Mouse (Mus musculus): ENCODE data around the gene Ctu1.
A peak's percentile ranks its signal among the peaks of the same experiment; 100 is the strongest.
"Not testable (repeated sequence)": the region's sequence is repeated elsewhere in the genome, so short reads cannot be mapped to it uniquely, and the experiment has no call there.

Gene Ctu1

GRCm38 (mm10) chr7:43671809-43672580 is at the start of gene Ctu1:
TSS of gene Ctu1 (plus strand) at chr7:43672016.
- peak; percentile 74 to 78 for DNase-seq (ENCODE audit: low read depth in 1 of 2, low spot score in 2 of 2)

GRCm38 (mm10) chr7:43622927-43623326 is 48.9 kb upstream of the Ctu1 start:
- DNase-seq (ENCODE audit: low read depth in 1 of 2, low spot score in 2 of 2): no peak

- no peak for DNase-seq (ENCODE audit: low read depth in 1 of 2, low spot score in 2 of 2)
Observed at GRCm38 (mm10) chr7:43623819-43624218, 48.0 kb upstream of the Ctu1 start.

- DNase-seq (ENCODE audit: low read depth in 1 of 2, low spot score in 2 of 2): no peak
Observed at GRCm38 (mm10) chr7:43625065-43625464, 46.8 kb upstream of the Ctu1 start.

- no peak for DNase-seq (ENCODE audit: low read depth in 1 of 2, low spot score in 2 of 2)
Observed at GRCm38 (mm10) chr7:43625794-43626422, 45.9 kb upstream of the Ctu1 start.

- no peak for DNase-seq (ENCODE audit: low read depth in 1 of 2, low spot score in 2 of 2)
Observed at GRCm38 (mm10) chr7:43633940-43634339, 37.9 kb upstream of the Ctu1 start.

- no peak for DNase-seq (ENCODE audit: low read depth in 1 of 2, low spot score in 2 of 2)
Observed at GRCm38 (mm10) chr7:43634500-43634899, 37.3 kb upstream of the Ctu1 start, which contains the start of gene Ceacam18. TSS of gene Ceacam18 (plus strand) at chr7:43634707.

- peak in 1 of 2 experiments; percentile 6 for DNase-seq (ENCODE audit: low read depth in 1 of 2, low spot score in 2 of 2)
Observed at GRCm38 (mm10) chr7:43636194-43636593, 35.6 kb upstream of the Ctu1 start.

GRCm38 (mm10) chr7:43637118-43637517 is 34.7 kb upstream of the Ctu1 start:
- DNase-seq (ENCODE audit: low read depth in 1 of 2, low spot score in 2 of 2): peak in 1 of 2 experiments; percentile 18

- DNase-seq (ENCODE audit: low read depth in 1 of 2, low spot score in 2 of 2): peak in 1 of 2 experiments; percentile 28
Observed at GRCm38 (mm10) chr7:43642587-43642986, 29.2 kb upstream of the Ctu1 start.

- no peak for DNase-seq (ENCODE audit: low read depth in 1 of 2, low spot score in 2 of 2)
Observed at GRCm38 (mm10) chr7:43643046-43643652, 28.7 kb upstream of the Ctu1 start.

GRCm38 (mm10) chr7:43652683-43653082 is 19.1 kb upstream of the Ctu1 start:
- DNase-seq (ENCODE audit: low read depth in 1 of 2, low spot score in 2 of 2): no peak

- DNase-seq (ENCODE audit: low read depth in 1 of 2, low spot score in 2 of 2): no peak
Observed at GRCm38 (mm10) chr7:43654519-43654918, 17.3 kb upstream of the Ctu1 start.

GRCm38 (mm10) chr7:43656232-43656631 is 15.6 kb upstream of the Ctu1 start:
- no peak for DNase-seq (ENCODE audit: low read depth in 1 of 2, low spot score in 2 of 2)

GRCm38 (mm10) chr7:43660002-43660401 is 11.8 kb upstream of the Ctu1 start, which contains the start of gene Siglece:
TSS of gene Siglece (minus strand) at chr7:43660161.
- no peak for DNase-seq (ENCODE audit: low read depth in 1 of 2, low spot score in 2 of 2)

- no peak for DNase-seq (ENCODE audit: low read depth in 1 of 2, low spot score in 2 of 2)
Observed at GRCm38 (mm10) chr7:43662804-43663203, 9.0 kb upstream of the Ctu1 start.

GRCm38 (mm10) chr7:43667221-43667620 is 4.6 kb upstream of the Ctu1 start:
- DNase-seq (ENCODE audit: low read depth in 1 of 2, low spot score in 2 of 2): not testable (repeated sequence)

- DNase-seq (ENCODE audit: low read depth in 1 of 2, low spot score in 2 of 2): no peak
Observed at GRCm38 (mm10) chr7:43668582-43668981, 3.2 kb upstream of the Ctu1 start.

- DNase-seq (ENCODE audit: low read depth in 1 of 2, low spot score in 2 of 2): no peak
Observed at GRCm38 (mm10) chr7:43671064-43671808, 580 bp upstream of the Ctu1 start.

- no peak for DNase-seq (ENCODE audit: low read depth in 1 of 2, low spot score in 2 of 2)
Observed at GRCm38 (mm10) chr7:43672581-43673260, 905 bp downstream of the Ctu1 start.

GRCm38 (mm10) chr7:43675091-43675490 is 3.3 kb downstream of the Ctu1 start:
- no peak for DNase-seq (ENCODE audit: low read depth in 1 of 2, low spot score in 2 of 2)
